Mouse (Mus musculus) ZHBTc4 (cell line): Measurements from ENCODE around the gene Pdzrn3.

Source experiments
- DNase-seq: peaks from one replicate; pipeline ENCODE4 v3.0.0-alpha.2; 2011; ENCODE audit warnings: low read depth, low spot score

Pdzrn3 gene

DNA sequence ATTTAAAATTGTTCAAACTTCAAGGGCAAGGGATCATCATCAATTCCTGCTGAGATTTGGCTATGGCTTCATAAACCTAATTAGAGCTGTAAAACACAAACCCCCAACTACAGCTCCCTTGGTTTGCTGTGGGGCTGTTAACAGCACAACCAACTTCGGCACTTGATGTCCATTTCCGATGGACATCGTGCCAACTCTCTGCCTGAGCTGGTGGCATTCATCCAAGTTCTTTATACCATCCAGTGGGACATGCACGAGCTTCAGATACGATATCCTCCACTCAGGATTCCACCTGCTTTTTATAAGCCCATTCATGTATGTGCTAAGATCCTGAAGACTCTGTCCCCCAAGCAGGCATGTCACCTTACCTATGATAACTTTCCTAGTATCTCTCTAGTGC, 118.3 kb downstream of the Pdzrn3 start:
- no peak for DNase-seq

DNA sequence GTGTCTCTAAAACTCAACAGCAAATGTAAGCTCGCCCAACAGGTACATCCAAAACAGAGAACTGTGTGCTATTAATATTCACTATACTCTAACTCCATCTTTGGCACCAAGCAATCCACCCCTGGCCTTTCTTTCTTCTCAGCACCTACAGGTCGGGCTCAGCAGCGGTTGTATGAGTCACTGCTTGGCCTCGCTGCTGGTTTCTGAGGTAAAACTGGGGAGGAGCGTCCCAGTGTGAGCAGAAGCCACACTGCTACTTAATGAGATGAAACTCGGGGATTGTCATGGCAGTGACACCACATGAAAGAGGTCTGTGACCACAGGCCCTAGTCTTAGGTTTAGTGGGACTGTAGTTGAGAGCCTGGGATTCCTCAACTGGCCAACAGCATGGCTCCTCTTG, 120.3 kb downstream of the Pdzrn3 start:
- no peak for DNase-seq

DNA sequence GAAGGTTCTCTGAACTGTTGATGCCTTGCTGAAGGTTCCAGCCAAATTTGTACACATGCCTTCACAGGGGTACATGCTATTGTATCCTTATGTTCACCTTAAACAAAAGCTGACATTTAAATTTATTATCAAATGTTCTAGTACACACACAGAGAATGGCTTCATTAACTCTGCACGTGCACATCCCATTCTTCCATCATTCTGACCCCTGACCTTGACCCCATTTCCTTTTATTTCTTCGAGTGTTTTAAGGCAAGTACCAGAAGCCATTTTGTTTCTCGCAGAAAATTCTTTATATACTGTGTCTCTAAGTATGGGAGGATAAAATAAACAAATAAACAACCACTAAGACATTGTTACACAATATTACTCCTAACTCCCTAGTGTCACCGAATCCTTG, 123.0 kb downstream of the Pdzrn3 start:
- no peak for DNase-seq

GRCm38 (mm10) chr6:101251916-101252603, 125.6 kb downstream of the Pdzrn3 start:
- no peak for DNase-seq

- no peak for DNase-seq
Observed at GRCm38 (mm10) chr6:101251160-101251559, 126.5 kb downstream of the Pdzrn3 start.

- DNase-seq = no peak
Observed at GRCm38 (mm10) chr6:101246137-101246536, 131.6 kb downstream of the Pdzrn3 start.

GRCm38 (mm10) chr6:101244355-101244754, 133.3 kb downstream of the Pdzrn3 start:
- no peak for DNase-seq

GRCm38 (mm10) chr6:101243189-101243815, 134.4 kb downstream of the Pdzrn3 start:
- DNase-seq = no peak

DNA sequence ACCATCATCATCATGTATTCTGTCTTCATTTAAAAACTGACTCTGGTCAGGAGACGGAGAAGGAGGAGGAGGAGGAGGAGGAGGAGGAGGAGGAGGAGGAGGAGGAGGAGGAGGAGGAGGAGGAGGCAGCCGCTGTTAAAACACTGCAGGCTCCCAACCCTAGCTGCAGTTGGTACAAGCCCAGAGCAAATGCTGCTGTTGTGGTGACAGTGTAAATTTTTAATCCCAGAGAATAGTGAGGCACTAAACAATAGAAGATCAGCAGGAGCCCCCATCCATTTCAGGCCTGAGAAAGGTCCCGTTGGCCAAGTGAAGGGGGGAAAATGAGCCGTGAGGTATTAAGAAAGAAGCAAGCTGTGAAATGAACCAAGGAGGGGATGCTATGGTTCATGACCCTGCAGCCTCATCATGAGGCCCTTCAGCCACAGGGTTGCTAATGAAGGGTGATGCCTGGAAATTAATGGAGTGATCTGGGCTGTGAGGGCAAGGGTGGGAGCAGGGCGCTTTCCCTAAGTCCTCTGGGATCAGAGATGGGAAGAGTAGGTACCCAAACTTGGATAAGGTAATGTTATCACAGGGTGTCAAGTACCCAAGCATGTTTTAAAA, 141.0 kb downstream of the Pdzrn3 start:
- no peak for DNase-seq

GRCm38 (mm10) chr6:101236230-101236629, 141.5 kb downstream of the Pdzrn3 start:
- no peak for DNase-seq

- DNase-seq = no peak
Observed at GRCm38 (mm10) chr6:101234349-101234748, 143.3 kb downstream of the Pdzrn3 start.

GRCm38 (mm10) chr6:101233680-101234079, 144.0 kb downstream of the Pdzrn3 start:
- DNase-seq = no peak

GRCm38 (mm10) chr6:101227294-101227855, 150.3 kb downstream of the Pdzrn3 start:
- no peak for DNase-seq

DNA sequence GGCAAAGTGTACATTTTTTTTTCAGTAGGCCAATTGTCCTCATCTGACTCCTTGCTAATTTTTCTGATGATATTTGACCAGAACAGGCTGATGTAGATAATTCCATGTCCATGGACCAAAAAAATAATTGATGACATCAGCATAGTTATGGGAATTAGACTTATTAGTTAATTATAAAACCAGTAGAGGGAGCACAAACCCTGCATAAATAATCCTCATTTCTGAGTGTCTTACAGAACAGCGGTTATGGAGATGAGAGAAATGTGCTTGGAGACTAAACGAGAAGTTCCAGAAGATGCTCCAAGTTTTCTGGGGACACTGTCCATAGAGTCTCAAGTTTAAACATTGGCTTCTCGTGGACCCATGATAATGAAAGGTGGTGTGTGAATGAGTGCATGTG, 157.4 kb downstream of the Pdzrn3 start:
- DNase-seq = no peak

GRCm38 (mm10) chr6:101219004-101219403, 158.7 kb downstream of the Pdzrn3 start:
- no peak for DNase-seq

- no peak for DNase-seq
Observed at GRCm38 (mm10) chr6:101218197-101218596, 159.5 kb downstream of the Pdzrn3 start.

GRCm38 (mm10) chr6:101217756-101218155, 159.9 kb downstream of the Pdzrn3 start:
- no peak for DNase-seq

GRCm38 (mm10) chr6:101215436-101215791, 162.3 kb downstream of the Pdzrn3 start:
- no peak for DNase-seq

DNA sequence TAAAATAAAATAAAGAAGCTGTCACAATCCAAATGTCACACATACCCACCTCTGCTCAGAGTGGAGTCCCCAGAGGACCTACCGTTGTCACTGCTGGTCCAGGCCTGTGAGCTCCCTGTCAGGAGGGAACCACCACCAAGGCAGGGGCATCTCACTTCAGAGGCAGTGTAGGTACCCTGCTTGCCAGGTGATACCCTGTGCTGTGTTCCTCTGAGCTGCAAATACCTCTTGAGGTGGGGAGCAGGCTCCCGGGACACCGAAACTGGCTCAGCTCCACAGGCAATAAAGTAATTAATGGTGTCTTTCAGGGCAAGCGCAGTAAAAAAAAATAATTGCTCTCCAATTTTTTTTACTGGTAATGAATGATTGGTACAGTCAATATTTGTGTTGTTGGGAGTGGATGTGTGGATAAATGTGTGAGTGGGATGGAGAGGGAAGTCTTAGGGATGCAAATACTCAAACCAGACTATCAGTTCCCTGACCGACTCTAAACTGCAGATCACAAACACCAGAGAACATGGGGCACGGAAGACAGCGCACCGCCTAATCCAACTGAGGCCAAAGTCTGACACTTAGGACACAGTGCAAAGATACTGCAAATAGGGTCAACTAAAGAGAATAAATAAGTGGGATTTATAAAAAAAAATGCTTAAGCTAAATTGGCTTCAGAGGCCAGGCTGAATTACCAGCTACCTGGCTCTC, 162.8 kb downstream of the Pdzrn3 start:
- no peak for DNase-seq

- DNase-seq = no peak
Observed at GRCm38 (mm10) chr6:101213066-101213465, 164.6 kb downstream of the Pdzrn3 start.

- no peak for DNase-seq
Observed at GRCm38 (mm10) chr6:101212086-101212485, 165.6 kb downstream of the Pdzrn3 start.

DNA sequence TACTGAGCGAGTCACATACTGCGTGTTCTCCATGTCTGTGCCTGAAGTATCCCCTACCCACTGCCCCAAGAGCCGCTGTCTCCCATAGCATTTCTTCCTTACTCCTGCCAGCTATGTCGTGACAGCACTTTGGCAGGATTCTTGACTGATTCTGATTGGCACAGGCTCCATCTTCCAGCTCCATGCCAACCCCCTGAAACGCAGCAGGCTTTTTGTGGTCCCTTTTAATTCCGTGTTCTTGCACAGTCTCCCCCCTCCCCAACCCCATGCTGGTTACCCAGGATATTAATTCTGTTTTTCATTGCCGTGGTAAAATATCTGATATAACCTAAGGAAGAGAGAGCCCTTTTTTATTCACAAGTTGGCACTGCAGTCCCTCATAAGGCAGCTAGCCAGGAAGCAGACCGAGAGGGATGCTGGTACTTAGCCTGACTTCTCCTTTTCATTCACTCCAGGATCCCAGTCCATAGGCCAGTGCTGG, 166.3 kb downstream of the Pdzrn3 start:
- no peak for DNase-seq
